Mouse (Mus musculus): ENCODE results near the gene Wdsub1.

The Wdsub1 gene

GRCm38 (mm10) chr2:59805595-59805994, 76.8 kb downstream of the Wdsub1 start:
- ATAC-seq (ENCODE audit: low TSS enrichment), result no peak

GRCm38 (mm10) chr2:59802722-59803387, 79.5 kb downstream of the Wdsub1 start:
- ATAC-seq (ENCODE audit: low TSS enrichment), result no peak

All from frontal cortex, adult (tissue).